Mouse (Mus musculus): Measurements from ENCODE around the gene Pde4d. TPM values are rescaled to one million over a fixed set of nuclear protein-coding genes. Genes with fewer than 3 reads are reported as not detected.

Pde4d gene
- total and polyA plus RNA-seq, 2 experiments from 2014 or later, result 19.0 to 103 TPM

- H3K9me3 ChIP-seq (ENCODE audit: low read length), result no peaks in the 10 kb centered on the region
- TF ChIP-seq CTCF (IDR thresholded peaks at IDR 0.05), result no peak
- ATAC-seq (ENCODE audit: low FRiP score), result no peak
- no peaks in the 10 kb centered on the region for H3K4me1 ChIP-seq (ENCODE audit: insufficient read depth, low read length)
- no peak overlapping the region for H3K27ac ChIP-seq (ENCODE audit: low read depth, low read length)
- H3K4me3 ChIP-seq (ENCODE audit: low read depth, low read length), result no peak overlapping the region
- peak; percentile 73 for DNase-seq (ENCODE audit: low spot score)
- H3K27me3 ChIP-seq (ENCODE audit: insufficient read depth, low read length), result no peaks in the 10 kb centered on the region
- H3K4me2 ChIP-seq (ENCODE audit: low read depth, low read length, poor library complexity, severe bottlenecking), result no peak overlapping the region
- H3K9ac ChIP-seq (replicated peaks; ENCODE audit: low read length, poor library complexity, severe bottlenecking), result no peak overlapping the region
- WGBS, result 88% methylated on average over 8 of the region's 8 CpGs
- no peaks in the 10 kb centered on the region for H3K36me3 ChIP-seq (ENCODE audit: insufficient read depth, low read length)
Measured at GRCm38 (mm10) chr13:108824638-108825310, 375.0 kb downstream of the Pde4d start.

GRCm38 (mm10) chr13:108825501-108825900 is 375.8 kb downstream of the Pde4d start:
- Histone ChIP-seq H3K4me2 (ENCODE audit: low read depth, low read length, poor library complexity, severe bottlenecking) (no peak overlapping the region), H3K4me3 (ENCODE audit: low read depth, low read length) (no peak overlapping the region), H3K27ac (ENCODE audit: low read depth, low read length) (no peak overlapping the region), H3K9ac (replicated peaks; ENCODE audit: low read length, poor library complexity, severe bottlenecking) (no peak overlapping the region), H3K27me3 (ENCODE audit: insufficient read depth, low read length) (no peaks in the 10 kb centered on the region), H3K36me3 (ENCODE audit: insufficient read depth, low read length) (no peaks in the 10 kb centered on the region), H3K9me3 (ENCODE audit: low read length) (no peaks in the 10 kb centered on the region), H3K4me1 (ENCODE audit: insufficient read depth, low read length) (no peaks in the 10 kb centered on the region)
- ATAC-seq (ENCODE audit: low FRiP score) (no peak), DNase-seq (ENCODE audit: low spot score) (no peak)
- WGBS, result 88% methylated on average over 6 of the region's 6 CpGs
- TF ChIP-seq CTCF (IDR thresholded peaks at IDR 0.05), result no peak

GRCm38 (mm10) chr13:108834197-108834596 is 384.4 kb downstream of the Pde4d start:
- 100% methylated on average over 1 of the region's 1 CpGs for WGBS
- no peaks in the 10 kb centered on the region for H3K9me3 ChIP-seq (ENCODE audit: low read length)
- no peak overlapping the region for H3K4me3 ChIP-seq (ENCODE audit: low read depth, low read length)
- no peak for ATAC-seq (ENCODE audit: low FRiP score)
- no peaks in the 10 kb centered on the region for H3K4me1 ChIP-seq (ENCODE audit: insufficient read depth, low read length)
- H3K4me2 ChIP-seq (ENCODE audit: low read depth, low read length, poor library complexity, severe bottlenecking), result no peak overlapping the region
- H3K9ac ChIP-seq (replicated peaks; ENCODE audit: low read length, poor library complexity, severe bottlenecking), result no peak overlapping the region
- H3K36me3 ChIP-seq (ENCODE audit: insufficient read depth, low read length), result no peaks in the 10 kb centered on the region
- H3K27ac ChIP-seq (ENCODE audit: low read depth, low read length), result no peak overlapping the region
- no peak for TF ChIP-seq CTCF (IDR thresholded peaks at IDR 0.05)
- no peaks in the 10 kb centered on the region for H3K27me3 ChIP-seq (ENCODE audit: insufficient read depth, low read length)
- peak; percentile 72 for DNase-seq (ENCODE audit: low spot score)

GRCm38 (mm10) chr13:108836314-108836713 is 386.6 kb downstream of the Pde4d start:
- Histone ChIP-seq H3K9me3 (ENCODE audit: low read length) (no peaks in the 10 kb centered on the region), H3K27ac (ENCODE audit: low read depth, low read length) (no peak overlapping the region), H3K9ac (replicated peaks; ENCODE audit: low read length, poor library complexity, severe bottlenecking) (no peak overlapping the region), H3K4me1 (ENCODE audit: insufficient read depth, low read length) (no peaks in the 10 kb centered on the region), H3K4me3 (ENCODE audit: low read depth, low read length) (no peak overlapping the region), H3K27me3 (ENCODE audit: insufficient read depth, low read length) (no peaks in the 10 kb centered on the region), H3K4me2 (ENCODE audit: low read depth, low read length, poor library complexity, severe bottlenecking) (no peak overlapping the region), H3K36me3 (ENCODE audit: insufficient read depth, low read length) (no peaks in the 10 kb centered on the region)
- no peak for ATAC-seq (ENCODE audit: low FRiP score)
- TF ChIP-seq CTCF (IDR thresholded peaks at IDR 0.05), result no peak
- 74% methylated on average over 3 of the region's 3 CpGs for WGBS
- DNase-seq (ENCODE audit: low spot score), result no peak

GRCm38 (mm10) chr13:108839142-108839541 is 389.4 kb downstream of the Pde4d start:
- WGBS, result 48% methylated on average over 7 of the region's 7 CpGs
- DNase-seq (ENCODE audit: low spot score) (no peak), ATAC-seq (ENCODE audit: low FRiP score) (no peak)

GRCm38 (mm10) chr13:108854090-108854489 is 404.3 kb downstream of the Pde4d start:
- no peaks in the 10 kb centered on the region for H3K36me3 ChIP-seq (ENCODE audit: insufficient read depth, low read length)
- WGBS, result 82% methylated on average over 5 of the region's 5 CpGs
- H3K4me1 ChIP-seq (ENCODE audit: insufficient read depth, low read length), result no peaks in the 10 kb centered on the region
- no peak for DNase-seq (ENCODE audit: low spot score)
- H3K4me3 ChIP-seq (ENCODE audit: low read depth, low read length), result no peak overlapping the region
- H3K9ac ChIP-seq (replicated peaks; ENCODE audit: low read length, poor library complexity, severe bottlenecking), result no peak overlapping the region
- H3K27ac ChIP-seq (ENCODE audit: low read depth, low read length), result no peak overlapping the region
- H3K9me3 ChIP-seq (ENCODE audit: low read length), result no peaks in the 10 kb centered on the region
- H3K27me3 ChIP-seq (ENCODE audit: insufficient read depth, low read length), result no peaks in the 10 kb centered on the region
- ATAC-seq (ENCODE audit: low FRiP score), result no peak
- no peak overlapping the region for H3K4me2 ChIP-seq (ENCODE audit: low read depth, low read length, poor library complexity, severe bottlenecking)
- no peak for TF ChIP-seq CTCF (IDR thresholded peaks at IDR 0.05)

More at GRCm38 (mm10) chr13:108839142-108839541, 389.4 kb downstream of the Pde4d start:
- Histone ChIP-seq H3K27me3 (ENCODE audit: insufficient read depth, low read length) (no peaks in the 10 kb centered on the region), H3K36me3 (ENCODE audit: insufficient read depth, low read length) (no peaks in the 10 kb centered on the region), H3K27ac (ENCODE audit: low read depth, low read length) (no peak overlapping the region), H3K4me2 (ENCODE audit: low read depth, low read length, poor library complexity, severe bottlenecking) (no peak overlapping the region), H3K4me3 (ENCODE audit: low read depth, low read length) (no peak overlapping the region), H3K9me3 (ENCODE audit: low read length) (no peaks in the 10 kb centered on the region), H3K4me1 (ENCODE audit: insufficient read depth, low read length) (no peaks in the 10 kb centered on the region), H3K9ac (replicated peaks; ENCODE audit: low read length, poor library complexity, severe bottlenecking) (no peak overlapping the region)
- TF ChIP-seq CTCF (IDR thresholded peaks at IDR 0.05), result no peak
